Mouse (Mus musculus) erythroid progenitor cell, adult 5-6 weeks (primary cell): Measurements from ENCODE around the gene Chl1. TPM values are rescaled to one million over a fixed set of nuclear protein-coding genes. Genes with fewer than 3 reads are reported as not detected.

ENCODE experiments used
- ATAC-seq: replicated peaks from 2 replicates; pipeline ENCODE4 v1.8.0; 2016; ENCODE audit warnings: moderate number of reproducible peaks, mild to moderate bottlenecking, moderate TSS enrichment, inconsistent platforms; ENCODE audit not compliant: poor library complexity, low FRiP score, severe bottlenecking
- total RNA-seq, 2 experiments: library from RNA; stranded (forward) in 1 of 2; stranded (reverse) in 1 of 2; fragments of 150-400 nt in 1 of 2; fragments of 186-747, 209-891 nt in 1 of 2; gene quantifications; 2 replicates each; pipeline versions ENCODE4 v1.2.3 to v1.2.4; 2015 to 2017; ENCODE audit warnings: low replicate concordance in 2 of 2

The Chl1 gene
- total RNA-seq, 2 experiments from 2014 or later: not detected

DNA sequence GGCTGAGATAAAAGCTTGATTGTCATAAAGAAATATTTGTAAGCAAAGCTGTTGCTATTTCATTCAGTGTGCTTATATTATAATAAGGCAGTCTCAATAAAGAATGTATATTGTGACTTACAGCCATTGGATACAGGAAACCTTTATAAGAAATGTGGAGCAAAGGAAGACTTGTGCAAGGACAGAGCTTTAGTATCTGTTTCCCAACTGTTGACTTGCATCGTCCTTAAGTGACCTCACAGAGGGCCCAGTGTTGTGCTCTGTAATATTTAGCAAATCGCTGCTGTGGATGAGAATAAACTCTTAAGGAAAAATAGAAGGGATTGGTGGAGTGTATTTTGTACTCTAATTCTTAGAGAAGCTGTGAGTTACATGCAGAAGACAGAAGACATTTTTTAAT is 23.6 kb downstream of the Chl1 start:
- no peak for ATAC-seq

DNA sequence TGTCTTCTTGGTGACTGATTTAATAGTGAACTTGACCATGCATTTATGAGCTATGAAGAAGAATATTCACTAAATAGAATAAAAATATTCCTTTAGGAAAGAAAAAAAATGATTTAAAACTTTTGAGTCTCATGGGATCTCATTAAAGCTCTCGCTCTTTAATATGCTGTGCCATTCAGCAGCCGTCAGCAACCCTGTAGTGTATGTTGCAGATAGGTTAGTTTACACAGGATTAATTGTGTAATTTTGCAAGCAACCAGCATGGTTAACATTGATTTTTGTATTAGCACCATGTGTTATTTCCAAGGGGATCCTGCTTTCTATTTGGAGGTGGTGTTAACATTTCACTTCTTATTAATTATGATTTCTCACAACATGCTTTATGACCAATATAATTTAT is 32.2 kb downstream of the Chl1 start:
- no peak for ATAC-seq

- no peak for ATAC-seq
Observed at GRCm38 (mm10) chr6:103543753-103544152, 33.4 kb downstream of the Chl1 start.

GRCm38 (mm10) chr6:103546314-103546713 is 35.9 kb downstream of the Chl1 start:
- no peak for ATAC-seq

DNA sequence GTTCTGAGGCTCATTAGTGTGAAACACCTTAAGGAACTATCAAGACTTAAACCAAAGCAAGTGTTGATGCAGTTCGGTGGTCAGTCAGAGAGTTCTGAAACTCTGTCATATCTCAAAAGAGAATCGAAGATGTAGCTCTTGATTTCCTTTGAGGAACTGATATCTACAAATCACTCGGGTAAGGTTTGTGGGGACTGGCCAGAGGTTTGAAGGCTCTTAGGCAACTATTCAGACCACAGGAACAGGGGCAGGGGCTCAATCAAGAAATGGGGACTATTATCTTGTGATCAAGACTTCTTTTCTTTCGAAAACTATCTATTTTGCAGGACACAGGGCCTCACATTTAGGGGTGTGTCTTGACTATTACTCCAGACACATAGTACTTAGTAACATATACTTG is 39.5 kb downstream of the Chl1 start:
- no peak for ATAC-seq

- no peak for ATAC-seq
Observed at GRCm38 (mm10) chr6:103558037-103558893, 47.9 kb downstream of the Chl1 start.

GRCm38 (mm10) chr6:103558894-103559225 is 48.5 kb downstream of the Chl1 start:
- no peak for ATAC-seq

GRCm38 (mm10) chr6:103559344-103559743 is 49.0 kb downstream of the Chl1 start:
- no peak for ATAC-seq

- no peak for ATAC-seq
Observed at GRCm38 (mm10) chr6:103564811-103565210, 54.4 kb downstream of the Chl1 start.

- ATAC-seq: no peak
Observed at GRCm38 (mm10) chr6:103567247-103567646, 56.9 kb downstream of the Chl1 start.

- ATAC-seq: no peak
Observed at GRCm38 (mm10) chr6:103572659-103573058, 62.3 kb downstream of the Chl1 start.

DNA sequence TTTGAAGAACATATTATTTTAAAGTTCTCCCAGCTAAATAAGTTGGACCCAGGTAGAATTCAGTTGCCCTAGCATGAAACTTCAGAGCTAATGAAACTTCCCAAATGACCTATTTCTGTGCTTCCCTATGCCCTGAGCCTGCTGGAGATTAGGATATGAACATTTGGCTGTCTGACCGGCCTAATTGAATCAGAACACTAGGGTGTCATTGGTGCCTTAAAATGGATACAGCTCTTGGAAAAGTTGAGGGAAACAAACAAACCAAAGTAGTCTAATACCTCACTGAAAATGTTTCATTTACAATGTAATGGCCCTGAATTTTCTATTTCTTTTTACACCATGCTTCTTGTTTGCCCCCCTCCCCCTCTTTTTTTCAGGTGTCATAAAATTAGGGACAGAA is 73.8 kb downstream of the Chl1 start:
- ATAC-seq: no peak

DNA sequence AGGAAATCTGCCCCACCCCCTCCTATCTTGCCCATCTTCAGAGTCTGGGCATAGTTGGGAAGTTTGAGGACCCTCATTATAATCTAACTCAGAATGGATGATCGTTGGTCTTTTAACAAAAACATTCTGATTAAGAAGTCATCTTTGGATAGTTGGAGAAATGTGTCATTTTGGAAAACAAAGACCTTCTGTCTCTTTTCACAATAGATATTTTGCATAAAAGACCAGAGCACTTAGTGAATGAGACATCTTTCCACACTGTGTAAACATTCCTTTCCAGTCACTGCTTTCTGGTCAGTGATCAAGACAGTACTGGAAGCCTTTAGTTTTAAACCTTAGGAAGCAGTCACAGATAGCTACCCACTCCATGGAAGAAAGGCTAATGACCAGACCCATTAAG is 75.3 kb downstream of the Chl1 start:
- ATAC-seq: no peak

DNA sequence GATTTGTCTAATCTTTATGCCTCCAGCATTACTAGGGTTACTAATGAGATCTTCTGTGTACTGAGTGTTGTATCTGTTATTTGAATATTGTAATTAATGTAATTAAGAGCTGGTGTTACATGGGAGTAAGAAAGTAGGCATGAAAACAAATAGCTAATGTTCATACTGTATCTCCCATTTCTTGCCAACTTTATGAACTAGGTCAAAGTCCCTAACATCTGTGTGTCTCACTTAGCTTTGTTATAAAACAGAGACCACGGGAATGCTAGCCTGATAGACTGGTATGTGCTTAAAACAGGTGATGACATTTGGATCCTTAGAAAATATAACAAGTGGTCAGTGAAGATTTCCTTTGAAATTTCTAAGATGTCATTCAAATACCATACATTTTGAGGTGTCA is 75.7 kb downstream of the Chl1 start:
- no peak for ATAC-seq

DNA sequence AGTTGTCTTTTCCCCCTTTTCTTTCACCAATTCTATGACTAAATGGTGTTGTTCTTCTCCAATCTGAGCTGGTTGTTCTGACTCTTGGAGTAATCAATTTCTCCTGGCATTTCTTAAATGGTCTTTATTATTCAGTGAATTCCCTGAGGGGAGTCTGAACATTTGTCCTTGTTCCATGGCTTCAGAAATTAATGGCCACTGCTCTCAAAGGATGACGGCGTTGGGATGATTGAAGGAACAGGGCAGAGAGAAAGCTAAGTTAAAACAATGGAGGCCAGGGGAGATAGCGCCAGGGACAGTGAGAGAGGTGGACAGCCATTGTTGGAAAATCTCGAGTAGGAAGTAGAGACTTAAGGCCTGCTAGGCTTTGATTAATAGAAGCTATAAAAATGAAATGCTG is 91.7 kb downstream of the Chl1 start:
- no peak for ATAC-seq

DNA sequence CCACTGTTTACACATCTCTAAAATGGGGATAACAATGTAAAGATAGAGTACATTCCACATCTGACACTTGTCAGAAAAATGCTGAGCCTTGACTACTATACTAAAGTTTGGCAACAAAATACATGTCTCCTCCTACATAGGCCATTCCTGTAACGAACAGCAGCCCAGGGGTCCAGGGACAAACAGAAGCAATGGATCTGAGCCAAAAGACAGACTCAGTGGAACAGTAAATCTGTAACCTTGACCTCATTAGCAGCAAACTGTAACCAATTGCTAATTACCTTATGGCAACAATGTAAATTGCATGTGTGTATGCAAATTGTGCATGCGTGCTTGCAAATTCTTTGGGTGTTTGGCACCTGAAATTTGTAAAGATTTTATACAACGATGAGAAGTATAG is 100.3 kb downstream of the Chl1 start:
- ATAC-seq: no peak

GRCm38 (mm10) chr6:103612626-103613025 is 102.2 kb downstream of the Chl1 start:
- no peak for ATAC-seq

DNA sequence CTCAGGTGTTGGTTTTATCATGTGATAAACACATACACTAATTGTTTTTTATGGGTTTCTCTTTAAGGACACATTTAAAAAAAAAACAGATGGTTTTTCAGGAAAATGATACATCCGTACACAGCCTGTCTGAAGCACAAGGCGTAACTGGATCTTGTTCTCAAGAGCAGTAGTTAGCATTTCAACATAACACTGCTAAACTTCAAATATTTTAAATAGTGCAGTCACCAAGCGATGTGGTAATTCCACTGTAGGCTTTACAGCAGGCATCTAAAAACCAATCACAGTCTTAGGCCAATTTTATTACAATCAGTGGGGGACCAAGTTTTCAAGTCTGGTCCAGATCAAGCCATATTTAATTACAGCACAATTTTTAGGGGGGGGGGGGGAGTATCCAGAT is 103.3 kb downstream of the Chl1 start:
- ATAC-seq: no peak

DNA sequence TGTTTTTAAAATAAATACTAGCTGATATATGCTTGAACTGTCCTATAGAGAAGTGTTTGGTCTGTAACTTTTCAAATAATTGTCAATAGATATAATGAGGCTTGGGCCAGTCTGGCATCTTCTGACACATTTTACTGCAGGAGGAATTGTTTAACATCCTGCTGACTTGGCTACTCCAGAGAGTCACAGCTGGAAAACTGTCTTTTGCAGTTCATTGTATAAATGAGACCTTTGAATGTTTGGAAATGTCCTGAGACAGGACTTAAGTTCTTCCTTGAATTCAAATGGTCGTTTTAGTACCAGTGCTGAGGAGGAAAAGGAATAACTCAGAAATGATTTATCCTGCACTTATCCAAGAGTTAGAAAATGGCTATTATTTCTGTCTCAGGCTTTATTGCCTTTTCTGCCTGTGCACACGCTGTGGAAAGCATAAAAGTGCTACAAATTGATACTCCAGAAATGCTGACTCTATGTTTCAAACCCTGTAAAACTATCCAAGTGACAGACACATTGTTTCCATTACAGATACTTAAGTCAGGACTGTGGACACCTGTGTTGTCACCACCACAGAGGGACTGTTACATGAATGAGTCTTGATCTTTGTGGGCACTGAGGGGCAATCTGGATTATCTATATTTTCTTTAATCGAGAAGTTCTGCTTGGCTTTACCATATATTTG is 105.7 kb downstream of the Chl1 start:
- no peak for ATAC-seq

DNA sequence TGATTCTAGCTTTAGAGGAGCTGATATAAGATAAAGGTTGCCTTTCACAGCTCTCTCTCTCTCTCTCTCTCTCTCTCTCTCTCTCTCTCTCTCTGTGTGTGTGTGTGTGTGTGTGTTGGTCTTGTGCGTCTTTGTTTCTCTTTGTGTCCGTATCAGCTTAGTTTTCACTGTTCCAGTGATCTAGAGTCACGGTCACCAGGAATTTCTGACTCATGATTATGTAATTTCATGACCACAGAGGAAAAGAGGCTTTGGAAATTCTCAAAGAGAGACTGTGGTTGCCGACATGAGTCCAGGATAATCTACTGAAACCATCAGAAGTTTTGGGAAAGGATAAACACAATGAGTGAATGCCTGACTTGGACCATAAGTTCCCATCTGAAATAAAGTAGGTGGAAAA is 110.5 kb downstream of the Chl1 start:
- no peak for ATAC-seq

GRCm38 (mm10) chr6:103622117-103622713 is 111.8 kb downstream of the Chl1 start:
- no peak for ATAC-seq
